8 mouse cellular contexts compared by ENCODE assay signal in the genomic region with DNA sequence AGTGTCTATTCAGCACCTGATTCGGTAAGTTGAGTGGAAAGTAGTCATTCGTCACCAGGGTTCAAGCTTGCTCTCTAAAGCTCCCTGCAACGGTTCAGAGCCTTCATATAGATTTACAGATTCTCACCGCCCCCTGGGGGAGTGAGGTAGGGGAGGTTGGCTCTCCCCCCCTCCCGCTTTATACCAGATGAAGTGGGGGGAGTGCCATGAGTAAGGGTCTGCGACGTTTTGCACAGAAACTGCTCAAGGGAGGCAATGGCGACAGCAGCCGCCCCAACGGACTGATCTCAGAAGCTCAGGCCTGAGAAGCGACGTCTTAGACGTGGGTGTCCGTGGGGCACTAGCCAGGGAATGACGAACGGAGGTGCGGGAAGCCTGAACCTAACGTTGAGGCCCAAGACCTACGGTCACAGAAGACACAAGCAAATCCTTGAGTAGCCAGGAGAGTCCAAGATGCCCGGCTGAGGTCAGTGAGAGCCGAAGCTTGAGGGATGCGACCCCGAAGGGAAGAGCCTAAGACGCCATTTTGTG. TPM values are rescaled to one million over a fixed set of nuclear protein-coding genes. Genes with fewer than 3 reads are reported as not detected.
DNase-seq lines count a peak whose midpoint lies in the region; ATAC-seq and TF ChIP-seq lines count a peak whose summit lies in the region.

No protein-coding gene starts in this region.

- H3K9me3 ChIP-seq in G1E (replicated peaks) = no peaks in the 10 kb centered on the region
- no peaks in the 10 kb centered on the region for H3K9me3 ChIP-seq in forebrain, embryonic 13.5 days (replicated peaks)
- H3K9me3 ChIP-seq in liver, embryonic 15.5 days (replicated peaks) = no peaks in the 10 kb centered on the region

- H3K27ac ChIP-seq in forebrain, embryonic 13.5 days = peak overlapping the region; percentile 52
- H3K27ac ChIP-seq in liver, embryonic 15.5 days (replicated peaks) = peak overlapping the region; percentile 88

- peak overlapping the region; percentile 81 for H3K4me2 ChIP-seq in forebrain, embryonic 13.5 days
- peak overlapping the region; percentile 88 for H3K4me2 ChIP-seq in liver, embryonic 15.5 days

- under 1% methylated on average over 24 of the region's 24 CpGs for WGBS in forebrain, embryonic 13.5 days
- under 1% methylated on average over 24 of the region's 24 CpGs for WGBS in liver, embryonic 15.5 days (ENCODE audit: insufficient replicate concordance)

- H3K9ac ChIP-seq in forebrain, embryonic 13.5 days = peak overlapping the region; percentile 83
- H3K9ac ChIP-seq in liver, embryonic 15.5 days = peak overlapping the region; percentile 76

- ATAC-seq in G1E (ENCODE audit: extremely low read depth, insufficient number of reproducible peaks, low FRiP score, poor library complexity, severe bottlenecking) = no peak
- ATAC-seq in forebrain, embryonic 13.5 days = no peak; the same call in none of the 2 replicates
- peak; percentile 6; the same call in 1 of the 2 replicates for ATAC-seq in liver, embryonic 15.5 days (ENCODE audit: insufficient read depth)

- peaks cover 19% of the 10 kb centered on the region for H3K4me1 ChIP-seq in G1E (ENCODE audit: insufficient read depth, low read depth, low read length)
- H3K4me1 ChIP-seq in forebrain, embryonic 13.5 days = peaks cover 36% of the 10 kb centered on the region
- peaks cover 50% of the 10 kb centered on the region for H3K4me1 ChIP-seq in liver, embryonic 15.5 days (replicated peaks)

- peaks cover 40% of the 10 kb centered on the region for H3K36me3 ChIP-seq in G1E (replicated peaks)
- H3K36me3 ChIP-seq in forebrain, embryonic 13.5 days (ENCODE audit: poor library complexity, severe bottlenecking) = peaks cover 18% of the 10 kb centered on the region
- H3K36me3 ChIP-seq in liver, embryonic 15.5 days (replicated peaks) = peaks cover 18% of the 10 kb centered on the region

- no peak for TF ChIP-seq CTCF in G1E (IDR thresholded peaks at IDR 0.05; ENCODE audit: low read depth, low read length)

- DNase-seq in kidney, adult 11 months = peak; percentile 35
- DNase-seq in kidney, postnatal 14 days = no peak
- DNase-seq in G1E (ENCODE audit: low spot score) = no peak
- DNase-seq in yolk sac, embryonic 10.5 days (ENCODE audit: low spot score) = peak; percentile 21
- DNase-seq in urinary bladder, postnatal 4 days (ENCODE audit: low spot score in 2 of 2) = no peak
- no peak for DNase-seq in T-cell, adult 2 months (ENCODE audit: low spot score)

- H3K4me3 ChIP-seq in G1E (ENCODE audit: low read depth, low read length) = peak overlapping the region; percentile 94
- peak overlapping the region; percentile 84 for H3K4me3 ChIP-seq in forebrain, embryonic 13.5 days
- peak overlapping the region; percentile 91 for H3K4me3 ChIP-seq in liver, embryonic 15.5 days (replicated peaks)

- no peaks in the 10 kb centered on the region for H3K27me3 ChIP-seq in G1E (ENCODE audit: insufficient read depth, low read length)
- H3K27me3 ChIP-seq in forebrain, embryonic 13.5 days = no peaks in the 10 kb centered on the region
- no peaks in the 10 kb centered on the region for H3K27me3 ChIP-seq in liver, embryonic 15.5 days

RNA-seq across cellular contexts. Expression of gene Akap8l, which starts 0.5 kb away (rescaled TPM):
- 57.8 and 68.8 TPM in 2 replicates for total RNA-seq in G1E (2014; fragmentation: Nextera tagmentation)
- 44.4 and 57.6 TPM in 2 replicates for total RNA-seq in G1E (2017)
- polyA plus RNA-seq in G1E (2012) = 80.3 and 101 TPM in 2 replicates
- 113 and 119 TPM in 2 replicates for polyA plus RNA-seq in forebrain, embryonic 13.5 days (2015; fragmentation: Nextera tagmentation; extraction: Ambion mirVana)
- polyA plus RNA-seq in liver, embryonic 15.5 days (2015; fragmentation: Nextera tagmentation; extraction: Ambion mirVana) = 36.1 and 39.1 TPM in 2 replicates

RNA-seq across cellular contexts. Expression of gene Akap8, which starts 28.9 kb away (rescaled TPM):
- total RNA-seq in G1E (2014; fragmentation: Nextera tagmentation) (67.3 and 80.8 TPM in 2 replicates), G1E (2017) (119 and 132 TPM in 2 replicates)
- polyA plus RNA-seq in G1E (2012) = 251 and 272 TPM in 2 replicates
- 112 and 114 TPM in 2 replicates for polyA plus RNA-seq in forebrain, embryonic 13.5 days (2015; fragmentation: Nextera tagmentation; extraction: Ambion mirVana)
- 29.1 and 32.3 TPM in 2 replicates for polyA plus RNA-seq in liver, embryonic 15.5 days (2015; fragmentation: Nextera tagmentation; extraction: Ambion mirVana)

RNA-seq across cellular contexts. Expression of gene Wiz, which starts 39.3 kb away (rescaled TPM):
- total RNA-seq in G1E (2014; fragmentation: Nextera tagmentation) (66.2 and 66.7 TPM in 2 replicates), G1E (2017) (2.3 and 2.7 TPM in 2 replicates)
- polyA plus RNA-seq in G1E (2012) = 87.8 and 88.7 TPM in 2 replicates
- 26.6 and 27.7 TPM in 2 replicates for polyA plus RNA-seq in forebrain, embryonic 13.5 days (2015; fragmentation: Nextera tagmentation; extraction: Ambion mirVana)
- 6.2 and 6.7 TPM in 2 replicates for polyA plus RNA-seq in liver, embryonic 15.5 days (2015; fragmentation: Nextera tagmentation; extraction: Ambion mirVana)

RNA-seq across cellular contexts. Expression of gene Rasal3, which starts 53.5 kb away (rescaled TPM):
- total RNA-seq in G1E (2014; fragmentation: Nextera tagmentation) (1.5 and 2.9 TPM in 2 replicates), G1E (2017) (6.5 and 6.8 TPM in 2 replicates)
- 0.86 and 1.1 TPM in 2 replicates for polyA plus RNA-seq in G1E (2012)
- polyA plus RNA-seq in forebrain, embryonic 13.5 days (2015; fragmentation: Nextera tagmentation; extraction: Ambion mirVana) = 0.26 and 0.32 TPM in 2 replicates
- polyA plus RNA-seq in liver, embryonic 15.5 days (2015; fragmentation: Nextera tagmentation; extraction: Ambion mirVana) = 2.4 and 4.0 TPM in 2 replicates

Comparison
In these comparisons a context has a peak if more than half of its experiments do, and no peak if none do; other contexts are left out.
1. DNase-seq: peak in kidney, adult 11 months (single experiment) and yolk sac, embryonic 10.5 days (single experiment); none in kidney, postnatal 14 days (single experiment), G1E (single experiment), urinary bladder, postnatal 4 days (0 of 2) and T-cell, adult 2 months (single experiment).
2. Peak in every context shown above with its lines, with median percentiles within 50 percentile points of each other: H3K4me3 ChIP-seq.